Mouse (Mus musculus): ENCODE measurements around the gene Tenm4.

The Tenm4 gene

GRCm38 (mm10) chr7:96242328-96243185, 71.5 kb downstream of the Tenm4 start:
- DNase-seq (ENCODE audit: low spot score in 2 of 2): no peak

GRCm38 (mm10) chr7:96244796-96245195, 73.8 kb downstream of the Tenm4 start:
- DNase-seq (ENCODE audit: low spot score in 2 of 2): no peak

DNA sequence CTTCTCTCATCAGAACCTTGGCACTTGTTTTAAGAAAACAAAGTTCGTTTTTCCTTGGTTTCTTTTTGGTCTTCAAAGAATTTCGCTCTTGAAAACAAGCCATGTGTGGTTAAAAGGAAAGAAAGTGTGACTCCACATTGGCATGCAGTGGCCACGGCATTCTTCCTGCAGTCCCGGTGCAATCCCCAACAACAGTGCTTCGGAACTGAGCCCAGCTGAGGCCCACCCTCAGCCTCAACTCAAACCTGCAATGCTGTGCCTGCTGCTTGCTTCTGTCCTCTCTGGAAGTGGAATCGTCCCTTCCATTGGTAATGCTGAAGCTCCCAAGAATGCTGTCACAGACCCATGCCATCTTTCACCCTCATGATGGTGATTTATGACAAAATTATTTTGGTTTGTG, 88.6 kb downstream of the Tenm4 start:
- DNase-seq (ENCODE audit: low spot score in 2 of 2): no peak

DNA sequence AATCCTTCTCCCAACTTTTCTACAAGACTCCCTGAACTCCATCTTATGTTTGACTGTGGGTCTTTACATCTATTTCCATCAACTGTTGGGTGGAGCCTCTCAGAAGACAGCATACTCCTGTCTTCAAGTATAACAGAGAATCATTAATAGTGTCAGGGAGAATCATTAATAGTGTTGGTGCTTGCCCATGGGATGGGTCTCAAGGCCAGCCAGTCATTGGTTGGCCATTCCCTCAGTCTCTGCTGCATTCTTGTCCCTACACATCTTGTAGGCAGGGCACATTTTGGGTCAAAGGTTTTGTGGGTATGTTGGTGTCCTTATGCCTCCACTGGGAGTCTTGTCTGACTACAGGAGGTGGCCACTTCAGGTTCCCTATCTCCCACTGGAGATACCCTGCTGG, 91.1 kb downstream of the Tenm4 start:
- DNase-seq (ENCODE audit: low spot score in 2 of 2): no peak

- DNase-seq (ENCODE audit: low spot score in 2 of 2): peak in 1 of 2 experiments; percentile 46
Observed at GRCm38 (mm10) chr7:96265941-96266340, 94.9 kb downstream of the Tenm4 start.

GRCm38 (mm10) chr7:96267266-96267665, 96.2 kb downstream of the Tenm4 start:
- no peak for DNase-seq (ENCODE audit: low spot score in 2 of 2)

- no peak for DNase-seq (ENCODE audit: low spot score in 2 of 2)
Observed at GRCm38 (mm10) chr7:96270684-96271083, 99.6 kb downstream of the Tenm4 start.

GRCm38 (mm10) chr7:96272068-96272467, 101.0 kb downstream of the Tenm4 start:
- no peak for DNase-seq (ENCODE audit: low spot score in 2 of 2)

DNA sequence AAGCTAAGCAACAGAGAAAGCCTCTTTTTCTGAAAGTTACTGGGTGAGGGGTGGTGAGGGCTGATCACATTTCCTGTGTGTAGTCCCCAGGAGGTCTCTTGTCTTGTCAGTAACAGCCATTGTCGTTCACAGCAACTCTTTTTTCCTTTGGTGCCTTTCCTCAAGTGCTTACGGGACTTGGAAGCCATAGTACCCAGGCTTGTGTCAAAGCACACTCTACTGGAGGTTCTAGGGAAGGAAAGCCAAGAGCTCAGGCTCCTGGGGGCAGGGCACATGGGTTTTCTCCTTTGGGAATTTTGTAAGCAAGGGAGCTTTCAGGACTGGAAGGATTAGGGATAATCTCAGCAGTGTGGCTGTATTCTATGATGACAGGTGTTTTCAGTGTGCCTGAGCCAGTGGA, 103.4 kb downstream of the Tenm4 start:
- DNase-seq (ENCODE audit: low spot score in 2 of 2): no peak

DNA sequence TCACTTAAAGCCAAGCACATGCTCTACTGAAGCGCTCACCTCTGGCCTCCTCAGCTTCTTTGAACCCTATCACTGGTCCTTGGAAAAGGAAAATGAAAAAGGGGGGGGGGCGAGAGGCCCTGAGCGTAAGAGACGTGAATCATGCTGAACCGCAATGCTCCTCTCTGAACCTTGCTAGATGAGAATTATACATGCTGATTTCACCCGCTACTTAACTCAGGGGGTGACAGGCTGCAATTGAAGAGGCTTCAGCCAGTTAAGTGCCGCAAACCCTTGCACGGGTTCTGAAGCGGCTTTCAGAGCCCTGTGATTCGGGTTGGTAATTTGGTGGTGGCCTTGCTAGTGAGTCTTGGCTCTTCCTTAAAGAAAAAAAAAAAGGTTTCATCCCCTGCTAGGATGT, 106.5 kb downstream of the Tenm4 start:
- DNase-seq (ENCODE audit: low spot score in 2 of 2): no peak

DNA sequence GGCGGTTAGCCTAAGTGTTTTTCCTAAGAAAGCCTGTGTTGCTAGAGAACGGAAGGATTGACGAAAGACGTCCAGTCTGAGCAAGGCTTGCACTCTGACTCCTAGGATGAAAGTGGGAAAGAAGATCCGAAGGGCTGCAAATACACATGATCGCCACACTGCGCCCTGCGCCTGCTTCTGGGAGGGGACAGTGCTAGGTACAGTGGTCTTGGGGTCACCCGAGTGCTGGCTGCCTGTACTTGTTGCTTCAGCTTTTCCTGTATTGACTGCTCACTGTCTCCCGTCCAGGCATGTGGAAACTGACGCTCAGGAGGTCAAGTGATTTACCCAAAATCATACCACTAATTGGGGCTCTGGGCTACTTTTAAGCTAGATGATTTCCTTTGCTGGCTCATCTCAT, 107.3 kb downstream of the Tenm4 start:
- DNase-seq (ENCODE audit: low spot score in 2 of 2): no peak

GRCm38 (mm10) chr7:96280795-96281194, 109.7 kb downstream of the Tenm4 start:
- no peak for DNase-seq (ENCODE audit: low spot score in 2 of 2)

- DNase-seq (ENCODE audit: low spot score in 2 of 2): no peak
Observed at GRCm38 (mm10) chr7:96290576-96290975, 119.5 kb downstream of the Tenm4 start.

DNA sequence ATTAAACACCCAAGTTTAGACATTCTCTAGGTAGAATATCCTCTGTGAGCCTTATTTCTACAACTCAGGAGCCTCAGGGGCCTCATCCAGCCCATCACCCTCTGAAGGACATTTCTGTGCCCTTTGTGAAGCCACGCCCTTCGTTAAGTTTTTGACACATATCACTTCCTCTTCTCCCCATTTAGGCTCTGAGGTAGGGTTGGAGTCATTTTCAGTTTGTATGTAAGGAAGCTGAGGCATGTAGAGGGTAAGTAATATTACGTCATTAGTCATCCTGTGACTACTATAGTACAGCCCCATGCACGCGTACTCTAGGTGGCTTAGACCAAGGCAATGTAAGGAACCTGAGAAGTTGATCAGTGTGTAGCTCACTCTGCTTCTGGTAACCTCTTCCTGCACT, 124.9 kb downstream of the Tenm4 start:
- DNase-seq (ENCODE audit: low spot score in 2 of 2): no peak

DNA sequence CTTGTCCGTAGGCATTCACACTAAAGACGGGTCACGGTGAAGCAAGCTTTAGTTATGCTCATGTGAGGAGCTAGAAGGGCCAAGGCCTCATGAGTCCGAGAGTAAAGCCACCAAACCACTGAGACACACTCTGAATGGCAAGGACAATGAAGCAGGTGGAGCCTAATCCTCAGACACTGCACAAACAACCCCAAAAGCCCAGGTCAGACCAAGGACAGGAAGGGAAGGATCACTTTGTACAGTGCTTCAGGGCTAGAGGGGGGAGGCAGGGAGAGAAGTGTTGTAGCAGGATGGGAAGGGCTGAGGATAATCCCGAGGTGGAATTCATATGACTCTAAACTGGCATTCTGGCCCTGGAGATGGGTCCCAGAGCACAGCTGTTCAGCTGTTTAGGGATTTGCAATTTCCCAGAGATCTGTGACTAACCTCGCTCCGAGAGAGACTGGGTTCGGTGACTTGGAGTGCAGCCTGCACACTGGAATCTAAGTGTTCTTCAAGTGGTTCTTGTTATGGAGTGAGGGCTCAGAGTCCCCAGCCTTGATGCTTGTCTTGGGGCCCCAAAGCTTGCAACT, 129.9 kb downstream of the Tenm4 start:
- DNase-seq (ENCODE audit: low spot score in 2 of 2): no peak

- DNase-seq (ENCODE audit: low spot score in 2 of 2): no peak
Observed at GRCm38 (mm10) chr7:96301813-96302212, 130.8 kb downstream of the Tenm4 start.

- no peak for DNase-seq (ENCODE audit: low spot score in 2 of 2)
Observed at GRCm38 (mm10) chr7:96303963-96304362, 132.9 kb downstream of the Tenm4 start.

GRCm38 (mm10) chr7:96305382-96305935, 134.4 kb downstream of the Tenm4 start:
- DNase-seq (ENCODE audit: low spot score in 2 of 2): no peak

DNA sequence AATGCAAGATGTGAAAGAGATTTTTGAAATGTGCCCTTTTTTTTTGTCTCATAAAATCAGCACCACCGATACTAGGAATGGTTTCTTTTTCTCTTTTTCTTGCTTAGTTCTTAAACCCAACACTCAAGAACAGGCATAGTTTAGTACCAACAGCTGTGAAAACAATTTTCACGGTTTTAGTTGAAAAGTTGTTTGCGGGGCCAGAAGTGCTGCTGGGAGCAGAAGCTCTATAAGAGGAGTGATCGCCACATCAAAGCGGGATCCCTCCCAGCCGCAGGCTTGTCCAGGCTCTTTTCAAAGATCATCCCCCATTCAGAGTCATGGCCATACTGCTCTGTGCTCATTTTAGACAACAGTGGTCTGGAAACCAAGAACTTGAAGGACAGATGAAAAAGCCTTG, 137.1 kb downstream of the Tenm4 start:
- no peak for DNase-seq (ENCODE audit: low spot score in 2 of 2)

DNA sequence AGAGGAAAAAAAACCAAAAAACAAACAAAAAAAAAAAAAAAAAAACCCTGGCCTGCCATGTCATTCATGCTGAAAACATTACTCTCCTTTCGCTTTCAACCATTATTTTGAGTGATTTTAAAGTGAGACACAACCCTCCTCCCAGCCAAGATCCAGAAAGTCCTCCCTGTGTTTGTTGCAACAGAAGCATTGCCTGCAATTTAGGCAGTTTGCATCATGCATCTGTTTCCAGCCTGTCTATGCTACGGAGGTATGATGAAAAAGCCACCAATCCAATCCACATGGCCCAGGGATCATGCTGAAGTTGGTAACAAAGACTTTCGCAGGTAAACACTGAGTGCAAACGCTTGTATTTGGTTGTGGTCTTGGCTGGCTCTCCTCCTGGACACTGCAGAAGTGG, 158.3 kb downstream of the Tenm4 start:
- DNase-seq (ENCODE audit: low spot score in 2 of 2): no peak

- DNase-seq (ENCODE audit: low spot score in 2 of 2): no peak
Observed at GRCm38 (mm10) chr7:96331186-96331585, 160.1 kb downstream of the Tenm4 start.

DNA sequence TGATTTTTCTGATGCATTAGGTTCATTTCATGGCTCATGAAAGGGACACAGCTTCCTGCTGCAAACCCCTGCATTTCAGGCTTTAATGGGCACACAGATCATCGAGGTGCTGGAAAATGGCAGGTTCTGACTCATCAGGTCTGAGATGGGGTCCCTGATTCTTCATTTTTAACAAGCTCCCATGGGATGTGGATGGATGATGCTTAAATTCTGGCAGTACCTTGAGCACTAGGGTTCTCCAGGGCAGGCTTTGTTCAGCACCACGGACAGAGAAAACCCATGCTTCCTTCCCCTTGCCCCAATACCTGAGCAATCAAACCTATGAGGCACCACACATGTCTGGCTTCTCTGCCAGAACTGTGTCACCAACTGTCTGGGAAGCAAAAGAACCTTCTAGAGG, 163.3 kb downstream of the Tenm4 start:
- DNase-seq (ENCODE audit: low spot score in 2 of 2): no peak

- no peak for DNase-seq (ENCODE audit: low spot score in 2 of 2)
Observed at GRCm38 (mm10) chr7:96336376-96336775, 165.3 kb downstream of the Tenm4 start.

All from urinary bladder, postnatal 4 days (tissue).